Mouse (Mus musculus): ENCODE measurements around the gene Myo18b. TPM values are rescaled to one million over a fixed set of nuclear protein-coding genes. Genes with fewer than 3 reads are reported as not detected.

Myo18b gene
- polyA plus RNA-seq, 1 experiment from 2014 or later = 0.05 TPM

DNA sequence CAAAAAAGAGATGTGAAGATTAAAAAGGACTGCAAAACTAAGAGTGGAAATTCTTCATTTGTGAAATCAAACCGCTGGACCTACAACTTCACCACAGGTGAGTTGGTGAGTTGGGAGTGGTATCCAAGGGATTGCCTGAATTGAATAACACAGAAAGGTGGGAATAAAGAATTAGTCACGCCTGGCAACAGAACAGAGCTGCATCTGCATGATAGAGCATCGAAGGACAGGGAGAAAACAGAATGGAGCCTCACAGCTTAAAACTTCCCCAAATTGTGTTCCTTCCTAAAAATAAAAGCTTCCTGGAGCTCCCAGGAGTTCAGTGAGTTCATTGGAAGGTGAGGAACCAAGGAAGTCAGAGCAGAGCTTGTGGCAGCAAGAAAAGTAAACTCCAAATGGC is 73.7 kb downstream of the Myo18b start:
- no peak for DNase-seq (ENCODE audit: low spot score)

DNA sequence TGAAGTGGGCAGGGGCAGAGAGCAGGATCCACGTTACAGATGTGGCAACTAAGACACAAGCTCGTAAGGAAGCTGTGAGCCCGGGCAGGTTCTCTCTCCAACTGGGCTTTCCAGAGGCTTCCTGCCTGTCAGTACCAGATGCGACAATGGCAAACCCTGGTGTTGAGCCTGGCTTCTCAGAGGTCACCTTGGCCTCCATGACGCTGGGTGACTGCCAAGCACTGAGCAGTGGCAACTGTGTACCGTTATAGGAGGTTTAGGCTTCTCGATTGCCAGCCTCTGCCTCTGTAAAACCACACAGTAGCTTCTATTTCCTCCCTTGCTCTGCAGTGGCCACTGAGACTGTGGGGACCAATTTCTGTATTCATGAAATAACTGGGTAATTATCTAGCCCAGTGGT is 81.1 kb downstream of the Myo18b start:
- DNase-seq (ENCODE audit: low spot score) = no peak

- no peak for DNase-seq (ENCODE audit: low spot score)
These were observed 88.5 kb downstream of the Myo18b start for GRCm38 (mm10) chr5:112807629-112808028.

- DNase-seq (ENCODE audit: low spot score) = no peak
These were observed 100.1 kb downstream of the Myo18b start for GRCm38 (mm10) chr5:112796086-112796485.

- DNase-seq (ENCODE audit: low spot score) = no peak
These were observed 104.1 kb downstream of the Myo18b start for GRCm38 (mm10) chr5:112791792-112792780.

DNA sequence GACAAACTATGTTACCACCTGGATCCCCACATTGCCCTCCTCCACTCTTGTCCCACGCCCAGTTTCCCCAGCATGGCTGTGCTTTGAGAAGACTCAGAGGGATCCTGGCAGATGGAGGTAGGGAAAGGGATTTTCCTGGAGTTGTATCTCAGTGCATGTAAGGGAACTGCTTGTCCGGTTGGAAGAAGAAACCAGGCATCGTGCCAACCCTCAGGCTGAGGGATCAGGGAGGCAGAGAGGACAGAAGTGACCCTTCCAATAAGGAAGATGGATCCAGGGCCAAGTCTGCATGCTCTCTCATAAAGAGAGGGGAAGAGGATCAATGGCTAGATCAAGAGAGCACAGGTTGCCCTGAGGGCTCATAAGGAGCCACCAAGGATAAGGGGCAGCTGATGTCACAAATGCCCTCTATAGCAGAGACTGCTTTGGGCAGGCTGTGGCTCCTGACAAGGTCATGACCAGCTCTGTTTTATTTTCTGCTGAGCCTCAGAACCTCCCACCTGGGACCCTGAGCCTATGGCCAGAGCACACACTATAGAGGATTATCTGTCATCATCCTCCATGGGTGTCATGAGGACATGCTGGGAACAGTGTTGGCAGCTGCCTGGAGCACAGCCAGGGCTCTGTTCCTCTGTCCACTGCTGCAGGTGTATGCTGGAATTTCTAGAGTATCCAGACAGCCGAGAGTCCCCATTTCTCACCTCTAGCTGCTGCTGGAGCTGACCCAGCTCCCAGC is 105.6 kb downstream of the Myo18b start:
- no peak for DNase-seq (ENCODE audit: low spot score)

- no peak for DNase-seq (ENCODE audit: low spot score)
These were observed 107.7 kb downstream of the Myo18b start for GRCm38 (mm10) chr5:112788441-112788840.

DNA sequence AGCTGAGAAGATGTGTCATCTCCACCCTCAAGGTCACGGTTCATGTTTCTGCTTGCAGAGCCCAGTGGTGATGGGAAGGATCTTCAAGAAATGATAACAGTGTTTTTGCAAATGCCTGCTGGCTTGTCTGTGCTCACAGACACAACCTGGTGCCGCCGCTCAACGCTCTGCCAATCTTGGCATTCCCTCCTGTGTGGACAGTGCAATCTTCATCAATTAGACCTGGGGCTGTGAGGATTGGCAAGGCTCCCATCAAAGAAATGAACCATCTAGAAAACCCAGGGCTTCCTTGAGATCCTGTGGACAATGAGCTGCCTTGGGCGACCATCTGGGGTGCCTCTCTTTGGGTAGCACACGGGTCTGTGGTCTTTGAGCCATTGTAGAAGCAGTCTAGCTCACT is 109.4 kb downstream of the Myo18b start:
- no peak for DNase-seq (ENCODE audit: low spot score)

- DNase-seq (ENCODE audit: low spot score) = no peak
These were observed 110.1 kb downstream of the Myo18b start for GRCm38 (mm10) chr5:112786031-112786430.

GRCm38 (mm10) chr5:112781719-112782118 is 114.4 kb downstream of the Myo18b start:
- no peak for DNase-seq (ENCODE audit: low spot score)

GRCm38 (mm10) chr5:112781231-112781630 is 114.9 kb downstream of the Myo18b start:
- no peak for DNase-seq (ENCODE audit: low spot score)

DNA sequence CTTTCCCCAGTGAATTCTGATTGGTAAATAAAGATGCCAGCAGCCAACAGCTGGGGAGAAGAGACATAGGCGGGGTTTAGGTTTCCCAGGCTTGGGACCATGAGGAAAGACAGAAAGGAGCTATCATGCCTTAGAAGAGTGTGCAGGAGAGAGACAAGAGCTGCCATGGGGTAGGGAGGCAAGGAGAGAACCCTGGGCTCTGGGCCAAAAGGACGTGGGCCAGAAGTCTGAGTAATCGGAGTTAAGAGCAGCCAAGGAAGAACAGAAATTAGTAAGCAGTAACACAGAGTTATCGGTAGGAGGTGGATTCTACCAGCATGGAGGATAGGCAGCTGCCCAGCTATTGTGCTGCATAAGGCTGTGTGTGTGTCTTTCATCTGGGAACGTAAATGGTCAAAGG is 115.8 kb downstream of the Myo18b start:
- DNase-seq (ENCODE audit: low spot score) = no peak

DNA sequence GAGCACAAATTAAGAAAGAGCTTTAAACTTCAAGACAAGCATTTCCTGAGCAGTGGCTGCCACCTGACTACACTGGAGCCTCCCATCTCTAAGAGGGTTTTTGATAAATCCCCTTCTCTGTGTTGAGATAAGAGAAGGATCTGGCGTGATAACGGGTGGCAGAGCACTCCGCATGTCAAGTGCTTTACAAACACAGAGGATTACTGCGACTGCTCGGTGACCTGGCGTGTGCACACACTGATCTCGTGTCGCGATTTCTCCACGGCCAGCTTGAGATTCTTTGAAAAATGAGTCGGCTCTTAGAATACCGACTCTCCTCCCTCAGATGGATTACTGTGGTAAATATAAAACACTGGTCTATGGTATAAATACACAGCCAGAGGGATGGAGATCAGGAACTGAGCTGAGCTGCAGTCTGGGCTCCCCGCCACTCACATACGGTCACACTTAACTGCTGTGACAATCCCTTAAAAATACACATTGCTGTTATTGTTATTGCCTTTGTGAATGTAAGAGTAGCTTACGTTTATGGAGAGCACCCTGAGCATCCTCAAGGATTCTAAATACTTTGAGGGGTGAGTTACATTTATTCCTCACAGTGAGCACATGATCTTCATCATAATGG is 119.3 kb downstream of the Myo18b start:
- DNase-seq (ENCODE audit: low spot score) = no peak

GRCm38 (mm10) chr5:112773429-112773828 is 122.7 kb downstream of the Myo18b start:
- no peak for DNase-seq (ENCODE audit: low spot score)

DNA sequence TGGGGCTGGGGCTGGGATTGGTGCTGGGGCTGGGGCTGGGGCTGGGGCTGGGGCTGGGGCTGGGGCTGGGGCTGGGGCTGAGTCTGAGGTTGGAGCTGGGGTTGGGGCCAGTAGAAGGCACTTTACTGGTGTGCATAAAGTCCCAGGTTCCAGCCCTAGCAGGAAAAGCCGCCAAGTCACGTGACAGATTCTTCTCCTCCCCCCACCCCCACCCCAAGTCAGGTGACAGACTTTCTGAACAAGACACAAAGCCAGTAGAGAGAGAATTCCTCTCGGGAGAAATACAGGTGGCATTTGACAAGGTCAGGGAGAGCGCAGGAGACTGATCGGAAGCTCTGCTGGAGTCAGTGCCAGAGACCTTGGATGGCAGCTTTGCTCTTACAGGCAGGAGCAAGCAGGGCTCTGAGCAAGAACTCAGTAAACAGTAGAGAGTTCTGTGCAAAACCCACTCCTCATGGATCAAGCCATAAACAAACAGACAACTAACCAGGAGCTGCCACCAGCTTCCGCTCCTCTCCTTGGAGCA is 124.7 kb downstream of the Myo18b start:
- DNase-seq (ENCODE audit: low spot score) = no peak

DNA sequence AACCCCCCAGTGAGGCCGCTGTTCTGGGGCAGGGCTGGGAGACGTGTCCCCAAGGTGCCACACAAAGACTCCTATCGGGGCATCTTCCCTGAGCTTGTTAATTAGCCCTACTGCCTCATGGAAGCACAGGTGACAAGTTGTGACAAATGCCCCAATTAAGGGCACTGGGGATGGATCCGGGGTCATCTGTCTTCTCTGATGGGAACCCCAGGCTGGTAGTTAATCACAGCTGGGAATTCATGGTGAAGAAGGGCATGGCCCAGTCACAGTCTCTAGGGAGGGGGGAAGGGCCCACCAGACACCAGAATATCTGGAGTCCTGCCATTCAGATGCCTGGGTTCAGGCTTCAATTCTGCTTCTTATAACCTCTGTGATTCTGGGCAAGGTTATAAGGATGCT is 126.4 kb downstream of the Myo18b start:
- DNase-seq (ENCODE audit: low spot score) = no peak

- no peak for DNase-seq (ENCODE audit: low spot score)
These were observed 127.0 kb downstream of the Myo18b start for GRCm38 (mm10) chr5:112769020-112769720.

DNA sequence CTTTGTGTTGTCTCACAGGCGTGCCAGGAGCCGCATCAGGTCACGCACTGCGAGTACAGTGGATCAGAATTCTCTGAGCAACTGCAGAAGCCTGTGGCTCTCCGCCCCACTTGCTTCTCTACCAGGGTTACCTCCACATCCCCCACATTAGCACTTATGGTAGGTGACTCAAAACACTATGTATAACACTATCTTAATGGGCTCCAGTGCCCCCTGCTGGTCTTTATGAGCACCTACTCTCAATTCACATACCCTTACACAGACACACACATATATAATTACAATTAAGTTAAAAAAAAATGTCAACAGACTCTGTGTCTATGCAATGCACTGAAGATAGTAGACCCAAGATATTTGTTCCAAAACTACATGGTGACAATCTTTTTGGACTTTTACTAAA is 127.6 kb downstream of the Myo18b start:
- no peak for DNase-seq (ENCODE audit: low spot score)

GRCm38 (mm10) chr5:112761415-112762075 is 134.6 kb downstream of the Myo18b start:
- no peak for DNase-seq (ENCODE audit: low spot score)

GRCm38 (mm10) chr5:112755581-112755980 is 140.6 kb downstream of the Myo18b start:
- DNase-seq (ENCODE audit: low spot score) = no peak
